Mouse (Mus musculus) spleen, embryonic (tissue): Measurements from ENCODE around the gene Lrig3.

ENCODE experiments used
- CTCF ChIA-PET: fragments of 350-600 bp; sonication (Branson Sonifier 250); formaldehyde crosslinking; loops from one replicate; lab custom pipeline; 2022; lab: Charles Lee

Lrig3 gene

DNA sequence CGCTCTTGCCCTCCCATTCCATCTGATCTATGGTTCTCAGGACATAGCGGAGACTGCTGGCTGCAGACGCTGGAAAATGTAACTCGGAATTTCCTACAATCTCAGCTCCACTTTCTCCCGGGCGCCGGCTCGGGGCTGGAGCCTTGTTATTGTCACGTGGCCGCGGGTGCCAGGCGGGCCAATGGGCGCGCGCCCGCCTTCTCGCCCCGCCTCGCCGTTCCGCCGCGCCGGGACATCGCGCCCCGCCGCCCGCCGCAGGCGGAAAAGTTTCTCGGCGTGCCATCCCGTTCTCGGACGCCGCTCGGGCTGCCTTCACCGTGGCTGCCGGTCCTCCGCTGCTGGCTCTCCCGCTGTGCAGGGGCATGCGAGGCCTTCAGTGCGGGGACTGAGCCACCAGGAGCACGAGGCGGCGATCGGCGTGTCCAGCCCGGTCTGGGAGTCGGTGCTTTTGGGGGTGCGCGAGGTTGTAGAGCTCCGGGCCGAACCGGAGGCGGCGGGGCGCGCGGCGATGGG lies at the start of gene Lrig3:
Gene Lrig3, plus strand, starts transcription at position 201 of the 513 bp plus-strand sequence.
- CTCF ChIA-PET: no interaction called here

DNA sequence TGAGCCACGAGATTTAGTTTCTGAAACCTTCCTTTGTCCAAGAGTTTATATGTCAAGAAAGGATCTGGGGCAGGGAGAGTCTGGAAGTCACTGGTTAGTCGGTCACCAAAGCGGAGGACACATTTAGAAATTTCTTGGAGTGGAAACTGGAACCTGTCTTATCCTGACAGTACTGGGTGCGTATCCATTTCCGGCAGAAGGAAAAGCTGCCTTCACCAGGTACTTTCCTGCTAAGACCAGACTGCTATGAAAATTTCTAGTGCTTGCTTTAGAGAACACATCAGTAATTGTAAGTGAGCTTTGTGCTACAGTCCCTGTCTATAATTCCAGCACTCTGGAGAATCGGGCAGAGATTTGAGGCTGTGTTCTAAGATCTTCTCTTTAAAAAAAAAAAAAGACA lies 49.2 kb upstream of the Lrig3 start:
- CTCF ChIA-PET: no interaction called here

DNA sequence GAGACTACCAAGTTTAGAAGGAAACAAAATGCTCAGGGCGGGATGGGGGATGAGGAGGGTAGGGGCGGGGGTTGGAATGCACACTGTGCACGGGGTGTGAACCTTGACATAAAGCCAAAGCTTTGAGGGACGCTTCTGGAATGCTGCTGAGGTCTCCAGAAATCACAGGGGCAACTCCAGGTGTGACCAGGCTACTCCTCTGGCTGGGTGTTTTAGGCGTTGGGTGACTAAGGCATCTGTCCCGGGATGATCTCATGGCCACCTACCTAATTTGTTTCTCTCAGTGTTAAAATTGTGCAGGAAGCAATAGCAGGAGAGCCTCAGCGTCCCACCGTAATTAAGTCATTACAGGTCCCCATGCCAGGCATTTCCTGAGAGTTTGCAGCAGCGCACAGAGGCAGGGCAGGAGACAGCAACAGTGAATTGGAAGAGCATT lies 48.5 kb upstream of the Lrig3 start:
- CTCF ChIA-PET: no interaction called here

DNA sequence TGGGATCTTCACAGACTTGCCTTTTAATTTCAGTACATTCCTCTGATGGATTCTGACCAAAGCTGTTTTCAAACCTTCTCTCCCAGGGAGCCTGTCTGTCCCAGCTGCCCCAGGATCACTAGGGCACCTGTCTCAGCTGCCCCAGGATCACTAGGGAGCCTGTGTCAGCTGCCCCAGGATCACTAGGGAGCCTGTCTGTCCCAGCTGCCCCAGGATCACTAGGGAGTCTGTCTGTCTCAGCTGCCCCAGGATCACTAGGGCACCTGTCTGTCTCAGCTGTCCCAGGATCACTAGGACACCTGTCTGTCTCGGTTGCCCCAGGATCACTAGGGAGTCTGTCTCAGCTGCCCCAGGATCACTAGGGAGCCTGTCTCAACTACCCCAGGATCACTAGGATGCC lies 47.0 kb upstream of the Lrig3 start:
- CTCF ChIA-PET: no interaction called here

DNA sequence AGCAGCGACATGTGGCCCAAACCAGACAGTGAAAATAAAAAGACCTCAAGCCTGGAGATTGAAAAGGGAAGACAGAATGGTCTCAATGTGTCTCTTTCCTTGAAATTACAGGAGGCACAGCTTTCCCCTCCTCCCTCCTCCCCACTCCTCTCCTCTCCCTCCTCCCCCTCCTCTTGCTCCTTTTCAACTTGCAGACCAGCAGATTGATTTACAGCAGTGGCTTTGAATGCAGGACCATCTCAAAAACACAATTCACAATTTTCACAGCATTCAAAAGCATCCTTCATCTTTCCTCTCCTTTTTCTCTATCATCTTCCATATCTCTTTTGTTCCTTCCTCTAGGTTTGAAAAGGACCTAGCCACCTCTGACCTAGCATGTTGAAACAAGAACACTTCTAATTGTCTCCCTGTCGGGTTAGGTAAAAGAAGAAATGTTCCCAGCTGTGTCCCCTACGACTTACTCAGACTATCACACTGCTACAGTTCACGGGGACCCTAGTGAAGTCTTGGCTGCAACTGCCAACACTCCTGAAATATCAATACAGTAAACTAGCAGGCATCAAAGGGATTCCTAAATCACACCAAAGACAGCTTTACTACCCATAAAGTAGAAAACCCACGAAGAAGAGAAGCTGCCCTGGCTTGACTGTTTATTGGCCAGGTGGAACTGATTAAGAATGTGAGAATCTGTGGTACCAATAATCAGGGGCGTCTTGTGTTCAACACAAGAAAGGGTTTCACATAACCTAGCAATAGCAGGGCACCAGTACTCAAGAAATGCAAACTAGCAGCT lies 44.1 kb upstream of the Lrig3 start:
- CTCF ChIA-PET: interaction anchor here (0.7 kb wide), 1 partner anchor 92 kb away, joined by 3 read pairs; no protein-coding TSS in a partner anchor

DNA sequence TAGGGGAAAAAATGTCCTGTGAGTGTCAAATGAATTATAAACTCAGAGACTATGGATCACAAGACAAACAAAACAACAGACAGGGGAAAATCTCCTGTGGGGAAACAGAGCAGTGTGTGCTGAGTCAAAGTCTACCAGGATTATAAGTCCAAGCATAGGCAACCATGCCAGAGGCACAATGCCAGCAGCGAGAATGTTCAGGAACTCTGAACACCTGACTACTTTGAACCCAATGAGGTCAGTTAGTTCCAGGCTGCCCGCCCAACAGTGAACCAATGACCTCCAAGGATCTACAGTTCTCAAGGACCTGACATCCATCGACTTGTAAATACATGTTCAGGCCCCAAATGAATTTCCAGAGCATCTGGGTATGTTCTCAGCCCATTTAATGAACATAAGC lies 36.0 kb upstream of the Lrig3 start:
- CTCF ChIA-PET: no interaction called here

DNA sequence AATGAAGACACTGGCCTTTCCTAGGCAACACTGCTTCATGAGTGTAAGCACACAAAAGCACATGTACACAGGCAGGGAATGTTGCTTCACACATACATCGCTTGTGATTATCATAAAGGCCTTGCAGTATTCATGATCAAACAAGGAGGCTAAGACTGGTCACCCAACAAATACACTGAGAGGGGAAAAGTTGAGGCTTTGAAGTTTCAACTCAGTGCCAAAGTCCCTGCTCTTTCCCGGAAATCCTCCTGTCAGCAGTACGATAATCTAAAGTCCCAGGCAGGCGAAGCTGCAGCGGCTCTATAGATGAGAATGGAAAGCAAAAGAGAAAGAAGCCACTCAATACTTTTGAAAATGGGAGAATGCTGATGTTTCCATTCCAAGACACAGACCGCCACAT lies 32.6 kb upstream of the Lrig3 start:
- CTCF ChIA-PET: no interaction called here

DNA sequence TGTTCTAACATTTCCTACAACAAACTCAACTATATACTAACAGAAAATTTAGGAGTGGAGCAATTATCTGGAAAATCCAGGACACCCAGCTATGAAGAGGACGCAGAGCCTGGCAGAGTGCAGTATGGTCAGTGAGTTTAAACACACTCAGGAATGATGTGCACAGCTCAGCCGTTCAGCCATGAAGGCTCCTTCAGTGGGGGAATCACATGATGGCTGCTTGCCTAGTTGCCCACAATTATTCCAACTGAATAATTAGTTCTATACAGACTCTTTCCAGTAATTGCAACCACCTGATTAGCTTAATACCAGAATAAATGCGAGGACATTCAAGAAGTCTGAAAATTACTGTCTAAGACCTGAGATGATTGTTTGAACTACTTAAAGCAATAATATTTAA lies 31.9 kb upstream of the Lrig3 start:
- CTCF ChIA-PET: no interaction called here

DNA sequence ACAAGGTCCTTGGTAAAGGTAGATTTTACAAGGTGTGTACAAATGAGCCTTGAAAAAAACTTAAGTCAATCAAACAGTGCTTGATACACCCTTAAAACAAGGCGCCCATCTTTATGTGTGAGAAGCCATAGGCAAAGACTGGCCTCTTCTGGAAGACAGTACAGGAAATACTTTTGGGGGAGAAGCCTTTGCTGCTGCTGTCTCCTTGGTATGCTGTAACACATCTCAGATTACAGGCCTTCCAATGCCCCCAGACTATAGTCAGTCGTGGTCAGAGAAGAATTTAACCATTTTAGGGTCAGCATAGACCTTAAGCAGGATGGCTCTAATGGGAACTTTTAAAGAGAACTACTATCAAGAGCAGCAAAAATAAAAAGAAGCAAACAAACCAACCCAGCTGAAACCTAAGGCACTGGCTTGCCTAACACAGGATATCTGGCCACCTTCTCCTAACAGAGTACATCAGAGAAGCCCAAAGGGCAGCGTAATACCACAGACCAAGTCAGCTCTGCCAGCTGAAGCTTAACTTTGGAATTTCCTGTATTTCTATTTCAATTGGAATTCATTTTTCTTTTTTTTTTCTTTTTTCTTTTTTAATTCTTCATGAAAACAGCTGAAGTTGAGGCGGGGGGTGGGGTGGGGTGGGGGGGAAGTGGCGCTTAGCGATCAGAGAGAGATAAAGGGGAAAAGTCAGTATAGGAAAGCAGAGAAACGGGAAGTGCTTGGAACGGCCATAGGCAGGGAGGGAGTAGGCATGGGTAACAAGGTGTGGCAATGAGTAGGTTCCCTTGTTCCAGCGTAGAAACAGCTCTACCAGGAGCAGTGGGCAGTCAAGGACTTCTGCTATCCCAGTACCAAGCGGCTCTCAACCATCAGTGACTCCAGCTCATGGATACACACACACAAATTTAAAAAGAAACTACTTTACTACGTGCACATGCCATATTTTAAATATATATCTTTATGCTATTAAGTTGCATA lies 28.2 kb upstream of the Lrig3 start:
- CTCF ChIA-PET: no interaction called here

DNA sequence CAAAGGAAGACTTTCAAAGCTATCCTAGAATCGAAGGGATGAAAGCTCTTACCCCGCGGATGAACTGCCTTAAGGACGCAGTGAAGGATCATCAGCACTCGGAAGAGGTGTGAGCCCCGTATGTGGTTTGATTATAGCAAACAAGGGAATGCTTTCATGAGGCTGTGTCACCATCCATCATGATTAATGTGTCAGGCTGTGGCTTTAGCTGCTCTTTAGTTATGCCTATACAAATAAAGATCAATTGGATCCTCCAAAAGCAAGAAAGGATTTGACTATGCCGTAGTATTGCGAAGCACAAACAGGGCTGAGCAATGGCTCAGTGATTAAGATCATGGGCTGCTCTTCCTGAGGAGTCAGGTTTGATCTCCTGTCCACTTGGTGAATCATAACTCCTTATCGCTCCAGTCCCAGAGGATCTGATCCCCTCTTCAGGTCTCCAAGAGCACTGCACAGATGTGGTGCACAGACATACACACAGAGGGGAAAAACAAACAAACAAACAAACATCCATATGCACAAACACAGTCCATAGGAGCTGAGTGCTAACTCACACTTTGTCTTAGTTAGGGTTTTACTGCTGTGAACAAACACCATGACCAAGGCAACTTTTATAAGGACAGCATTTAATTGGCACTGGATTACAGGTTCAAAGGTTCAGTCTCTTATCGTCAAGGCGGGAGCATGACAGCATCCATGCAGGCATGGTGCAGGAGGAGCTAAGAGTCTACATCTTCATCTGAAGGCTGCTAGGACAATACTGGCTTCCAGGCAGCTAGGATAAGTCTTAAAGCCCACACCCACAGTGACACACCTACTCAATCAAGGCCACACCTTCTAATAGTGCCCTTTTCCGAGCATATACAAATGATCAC lies 27.2 kb upstream of the Lrig3 start:
- CTCF ChIA-PET: no interaction called here

DNA sequence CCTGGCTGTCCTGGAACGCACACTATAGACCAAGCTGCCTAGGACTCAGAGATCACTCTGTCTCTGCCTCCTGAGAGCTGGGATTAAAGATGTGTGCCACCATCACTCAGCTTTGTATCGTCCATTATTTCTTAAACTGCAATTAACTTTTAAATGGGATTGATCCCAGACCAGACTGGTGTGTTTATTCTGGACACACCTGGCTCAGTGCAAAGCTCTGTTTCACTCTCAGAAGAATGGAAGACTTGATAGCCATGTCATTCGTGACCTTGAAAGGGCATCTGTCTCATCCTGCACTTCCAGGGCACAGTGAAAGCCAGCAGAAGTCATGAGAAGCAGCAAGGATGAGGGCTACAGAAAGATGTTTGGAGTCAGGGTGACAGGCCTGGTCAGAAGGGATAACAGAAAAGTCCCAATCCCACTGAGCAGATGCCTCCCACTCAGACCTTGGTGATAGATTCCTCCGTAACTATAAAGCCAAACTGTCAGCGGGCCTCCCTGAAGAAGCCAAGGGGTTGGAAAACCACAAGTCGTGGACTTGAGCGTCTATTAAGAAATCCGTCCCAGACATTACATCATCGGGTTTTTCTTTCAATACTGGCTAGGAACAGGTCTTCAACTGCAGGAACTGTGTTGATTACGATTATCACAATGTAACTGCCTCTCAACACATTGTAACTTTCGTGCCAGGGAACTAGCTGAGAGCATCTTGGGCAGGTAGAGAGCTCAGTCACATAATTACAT lies 25.5 kb upstream of the Lrig3 start:
- CTCF ChIA-PET: no interaction called here

DNA sequence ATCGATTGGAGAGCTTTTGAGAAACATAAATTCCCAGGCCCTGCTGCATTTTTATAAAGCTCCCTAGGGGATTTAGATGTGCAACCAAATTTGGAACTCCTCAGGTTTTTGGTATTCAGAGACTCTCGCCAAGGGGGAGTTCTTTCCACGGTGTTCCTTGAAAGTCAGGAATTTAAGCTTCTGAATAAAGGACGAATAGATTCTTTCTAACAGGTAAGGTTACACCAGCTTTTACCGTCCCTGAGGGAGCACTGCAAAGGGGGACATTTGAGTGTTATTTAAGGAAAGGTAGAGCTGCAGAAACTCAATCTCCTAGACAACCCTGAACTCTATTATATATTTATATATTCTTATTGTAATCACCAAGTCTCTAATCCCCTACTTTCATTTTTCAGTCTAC lies 22.9 kb upstream of the Lrig3 start:
- CTCF ChIA-PET: no interaction called here

DNA sequence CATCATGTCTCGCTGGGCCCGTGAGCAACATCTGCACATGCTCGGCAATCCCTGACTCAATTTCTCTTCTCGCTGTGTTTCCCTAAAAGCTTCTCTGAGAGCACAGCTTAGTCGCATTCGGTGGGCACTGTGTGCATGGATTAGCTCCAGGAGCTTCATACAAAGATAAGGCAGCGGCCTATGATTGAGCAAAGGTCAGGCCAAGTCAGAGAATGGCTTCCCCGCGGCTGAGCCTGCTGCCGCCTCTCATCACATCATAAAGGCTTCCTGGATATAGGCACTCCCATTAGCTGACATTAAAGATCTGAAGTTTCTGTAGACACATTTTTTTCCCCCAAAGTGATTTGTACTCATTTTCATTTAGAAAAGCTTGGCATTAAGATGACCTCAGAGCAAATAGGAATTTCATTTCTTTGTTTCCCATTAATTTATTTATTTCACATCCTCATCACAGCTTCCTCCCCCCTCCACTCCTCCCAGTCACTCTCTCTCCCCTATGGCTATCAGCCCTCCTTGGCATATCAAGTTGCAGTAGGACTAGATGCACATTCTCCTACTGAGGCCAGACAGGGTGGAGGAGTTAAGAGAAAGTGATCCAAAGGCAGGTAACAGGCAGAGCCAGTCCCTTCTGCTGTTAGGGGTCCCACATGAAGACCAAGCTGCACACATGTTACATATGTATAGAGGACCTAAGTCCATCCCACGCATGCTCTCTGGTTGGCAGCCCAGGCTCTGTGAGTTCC lies 21.0 kb upstream of the Lrig3 start:
- CTCF ChIA-PET: no interaction called here

DNA sequence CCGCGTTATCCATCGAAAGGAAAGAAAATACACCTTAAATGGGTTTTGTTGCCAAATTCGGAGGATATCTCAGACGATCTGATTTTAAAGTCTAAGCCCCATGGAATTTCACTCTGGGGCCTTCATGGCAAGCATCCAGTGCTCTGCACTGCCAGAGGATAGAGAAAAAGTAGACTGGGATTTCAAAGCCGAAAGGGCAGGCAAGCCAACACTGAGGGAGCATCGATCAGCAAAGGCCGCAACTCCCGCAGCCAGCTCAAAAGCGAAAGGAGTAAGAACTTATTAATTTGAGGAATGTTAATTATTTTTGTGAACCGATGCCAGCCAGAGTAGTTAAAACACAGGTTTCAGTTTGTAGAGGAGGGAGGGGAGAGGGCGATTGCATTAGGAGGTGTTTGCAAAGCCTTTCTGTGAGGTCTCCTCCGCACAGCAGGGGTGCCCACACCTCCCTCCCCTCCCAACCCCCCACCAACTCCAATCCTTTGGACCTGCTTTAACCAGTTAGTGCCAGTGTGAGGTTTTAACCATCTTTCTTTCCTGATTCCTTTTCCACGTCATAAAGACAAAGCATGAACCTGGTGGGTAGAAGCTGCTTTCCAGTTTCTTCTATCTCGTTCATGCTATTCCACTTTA lies 17.0 kb upstream of the Lrig3 start:
- CTCF ChIA-PET: no interaction called here

DNA sequence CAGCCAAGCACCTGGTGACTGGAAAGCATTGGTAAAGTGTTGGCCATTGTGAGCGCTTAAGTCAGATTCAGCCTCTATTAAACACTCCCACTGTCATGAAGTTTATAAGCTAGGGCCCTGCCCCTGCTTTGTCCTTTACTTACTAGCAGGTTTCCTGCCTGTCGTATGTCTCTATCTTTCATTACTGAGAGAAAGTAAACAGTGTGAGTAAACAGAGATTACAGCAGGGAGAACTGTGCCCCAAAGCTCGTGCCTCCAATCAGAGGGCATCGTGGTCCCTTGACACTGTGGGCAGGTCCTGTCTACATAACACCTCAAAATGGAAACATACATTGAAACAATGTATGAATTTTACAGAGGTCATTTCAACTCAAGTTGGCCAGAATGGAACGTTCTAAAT lies 14.3 kb upstream of the Lrig3 start:
- CTCF ChIA-PET: no interaction called here

DNA sequence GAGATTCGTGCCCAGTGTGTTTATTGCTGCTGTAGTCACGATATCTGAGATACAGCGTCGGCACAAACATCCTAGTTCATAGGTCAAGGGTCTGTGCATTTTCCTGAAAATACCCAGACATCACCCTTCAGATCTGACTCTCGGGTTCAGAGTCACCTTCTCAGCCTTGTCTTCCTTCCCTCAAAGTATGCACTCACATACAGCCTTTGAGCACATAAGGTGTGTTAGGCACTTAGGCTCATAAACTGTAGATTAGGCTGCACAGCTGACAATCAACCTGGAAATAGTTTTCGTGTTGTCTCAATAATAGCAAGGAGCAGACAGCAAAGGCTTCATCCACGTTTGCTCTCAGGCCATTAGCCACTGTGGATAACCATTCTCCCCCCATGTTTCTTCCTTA lies 11.6 kb upstream of the Lrig3 start:
- CTCF ChIA-PET: no interaction called here

DNA sequence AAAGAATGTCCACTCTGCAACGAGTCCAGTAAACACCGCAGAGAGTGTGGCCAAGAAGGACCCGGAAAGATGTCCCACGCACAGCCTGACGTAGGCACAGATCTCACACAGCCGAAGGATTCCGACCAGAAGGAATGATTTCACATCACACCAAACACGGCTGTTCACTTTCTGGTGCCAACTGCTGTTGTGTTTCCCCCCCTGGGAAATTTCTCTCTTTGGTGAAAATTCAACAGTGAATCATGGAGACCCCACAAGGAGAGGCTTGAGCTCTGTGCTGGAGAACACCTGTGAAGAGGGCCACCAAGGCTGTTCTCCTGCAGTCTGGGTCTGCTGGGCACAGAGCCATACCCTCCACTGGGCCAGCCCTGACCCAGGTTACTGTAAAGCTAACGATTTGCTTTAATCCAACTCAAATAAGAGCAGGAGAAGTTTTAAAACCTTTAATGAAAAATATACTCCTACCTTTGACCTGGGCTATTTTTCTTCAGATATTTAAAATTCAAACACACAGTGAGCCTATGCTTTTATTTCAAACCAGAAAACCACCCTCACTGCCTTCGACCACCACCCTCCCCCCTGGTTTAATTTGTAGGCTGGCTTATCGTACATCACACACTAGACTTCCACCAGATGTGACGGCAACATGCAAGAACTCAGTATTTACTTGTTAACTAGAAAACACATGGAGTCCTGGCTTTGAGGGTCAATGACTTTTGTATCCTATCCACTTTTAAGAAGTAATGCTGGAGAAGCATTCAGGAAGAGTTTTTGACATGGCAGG lies 11.0 kb upstream of the Lrig3 start:
- CTCF ChIA-PET: no interaction called here

DNA sequence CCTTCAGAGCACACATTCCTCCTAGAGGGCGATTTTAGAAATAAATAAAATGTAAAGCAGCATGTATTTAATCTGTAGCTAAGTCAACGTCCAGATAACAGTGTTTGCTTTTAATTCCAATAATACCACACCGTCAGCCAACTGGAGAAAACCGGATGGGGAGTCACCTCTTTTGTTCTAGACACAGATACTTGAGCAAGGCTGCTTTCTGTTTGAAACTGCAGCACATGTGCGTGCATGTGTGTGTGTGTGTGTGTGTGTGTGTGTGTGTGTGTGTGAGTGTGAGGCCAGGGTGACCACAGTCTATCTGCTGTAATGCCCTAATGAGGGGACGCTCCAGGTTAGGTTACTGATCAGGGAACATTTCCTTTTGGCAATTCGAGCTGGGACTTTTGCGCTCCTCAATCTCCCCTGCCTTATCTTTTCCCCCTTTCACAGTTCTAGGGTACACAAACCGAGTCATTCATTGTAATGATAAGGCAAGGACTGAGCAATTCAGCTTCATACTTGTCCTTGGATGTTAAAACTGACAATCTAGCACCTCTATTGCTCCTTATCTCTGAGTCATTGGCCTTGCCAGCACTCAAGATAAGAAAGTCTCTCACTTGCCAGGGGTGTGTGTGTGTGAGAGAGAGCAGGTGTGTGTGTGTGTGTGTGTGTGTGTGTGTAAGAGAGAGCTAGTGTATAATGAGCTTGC lies 4.4 kb upstream of the Lrig3 start:
- CTCF ChIA-PET: no interaction called here
